Mouse (Mus musculus) MEL (cell line): ENCODE data around the gene Dop1b. TPM values are rescaled to one million over a fixed set of nuclear protein-coding genes. Genes with fewer than 3 reads are reported as not detected.

Experiments used
- DNase-seq: peaks from one replicate; pipeline ENCODE4 v3.0.0; 2011; ENCODE audit warnings: low read depth, low spot score
- H3K27ac ChIP-seq: 2 replicates; pipeline ENCODE4 v1.5.1; 2012; ENCODE audit warnings: low read depth, mild to moderate bottlenecking, control low read depth, low read length, moderate library complexity; ENCODE audit not compliant: control insufficient read depth
- H3K27me3 ChIP-seq, 2 experiments: fragments of 150-350 bp in 1 of 2; sonication (generic) in 1 of 2; 2 replicates each; pipeline ENCODE4 v1.6.1; 2012; ENCODE audit warnings: low read length in 2 of 2, mild to moderate bottlenecking in 2 of 2, improper control_type of control experiment in 1 of 2, moderate library complexity in 1 of 2; ENCODE audit not compliant: insufficient read depth in 2 of 2, control insufficient read depth in 1 of 2
- H3K36me3 ChIP-seq, 2 experiments: 2 replicates each; pipeline ENCODE4 v1.6.1; 2012 to 2014; ENCODE audit warnings: low read length in 2 of 2, improper control_type of control experiment in 1 of 2, inconsistent platforms in 1 of 2, mild to moderate bottlenecking in 1 of 2; ENCODE audit not compliant: insufficient read depth in 2 of 2, control insufficient read depth in 1 of 2
- H3K4me1 ChIP-seq, 2 experiments: fragments of 150-350 bp in 1 of 2; sonication (generic) in 1 of 2; 2 replicates each; pipeline ENCODE4 v1.6.1; 2012; ENCODE audit warnings: low read length in 2 of 2, improper control_type of control experiment in 1 of 2, mild to moderate bottlenecking in 1 of 2; ENCODE audit not compliant: insufficient read depth in 2 of 2, control insufficient read depth in 1 of 2
- H3K4me3 ChIP-seq, 2 experiments: fragments of 150-350 bp in 1 of 2; sonication (generic) in 1 of 2; 2 replicates each; pipeline ENCODE4 v1.5.1; 2012; ENCODE audit warnings: low read depth in 2 of 2, low read length in 2 of 2, mild to moderate bottlenecking in 2 of 2, moderate library complexity in 2 of 2, control low read depth in 1 of 2, improper control_type of control experiment in 1 of 2; ENCODE audit not compliant: control insufficient read depth in 1 of 2, insufficient read depth in 1 of 2
- H3K79me2 ChIP-seq: 2 replicates; pipeline ENCODE4 v1.6.1; 2012; ENCODE audit warnings: mild to moderate bottlenecking, low read length, moderate library complexity; ENCODE audit not compliant: control insufficient read depth, poor library complexity, insufficient read depth
- H3K9ac ChIP-seq: 2 replicates; pipeline ENCODE4 v1.6.1; 2012; ENCODE audit warnings: low read depth, mild to moderate bottlenecking, control low read depth, low read length, moderate library complexity; ENCODE audit not compliant: control insufficient read depth, poor library complexity, severe bottlenecking
- H3K9me3 ChIP-seq: fragments of 150-350 bp; sonication (generic); replicated peaks from 2 replicates; pipeline ENCODE4 v1.6.1; 2012; ENCODE audit warnings: mild to moderate bottlenecking, low read length, improper control_type of control experiment, moderate library complexity; ENCODE audit not compliant: insufficient read depth
- E2F4 ChIP-seq: IDR thresholded peaks from 2 replicates; pipeline ENCODE4 v1.6.1; 2011; ENCODE audit warnings: low read depth, low read length, improper control_type of control experiment, borderline replicate concordance
- EP300 ChIP-seq, 2 experiments: IDR thresholded peaks; 2 replicates each; pipeline ENCODE4 v1.6.1; 2011; ENCODE audit warnings: improper control_type of control experiment in 2 of 2, low read length in 2 of 2, low read depth in 1 of 2, mild to moderate bottlenecking in 1 of 2
- GABPA ChIP-seq: IDR thresholded peaks from 2 replicates; pipeline ENCODE4 v1.6.1; 2012; ENCODE audit warnings: low read depth, mild to moderate bottlenecking, inconsistent platforms, low read length, improper control_type of control experiment, moderate library complexity
- HCFC1 ChIP-seq: IDR thresholded peaks from 2 replicates; pipeline ENCODE4 v1.6.1; 2012; ENCODE audit warnings: low read depth, mild to moderate bottlenecking, inconsistent platforms, low read length, improper control_type of control experiment, moderate library complexity
- JUND ChIP-seq: IDR thresholded peaks from 2 replicates; pipeline ENCODE4 v1.6.1; 2011; ENCODE audit warnings: low read depth, mild to moderate bottlenecking, improper control_type of control experiment, low read length
- KAT2A ChIP-seq: conservative IDR thresholded peaks from 2 replicates; pipeline ENCODE4 v1.6.1; 2012; ENCODE audit warnings: low read depth, low read length, improper control_type of control experiment, inconsistent platforms
- MAZ ChIP-seq: IDR thresholded peaks from 2 replicates; pipeline ENCODE4 v1.6.1; 2012; ENCODE audit warnings: low read depth, mild to moderate bottlenecking, inconsistent platforms, low read length, improper control_type of control experiment
- MEF2A ChIP-seq: IDR thresholded peaks from 2 replicates; pipeline ENCODE4 v1.6.1; 2014; ENCODE audit warnings: low read depth, mild to moderate bottlenecking, inconsistent platforms, low read length, improper control_type of control experiment; ENCODE audit not compliant: poor library complexity, insufficient replicate concordance, severe bottlenecking; ENCODE audit errors: extremely low read depth
- NELFE ChIP-seq: IDR thresholded peaks from 2 replicates; pipeline ENCODE4 v1.6.1; 2011; ENCODE audit warnings: low read depth, low read length, improper control_type of control experiment
- RAD21 ChIP-seq: IDR thresholded peaks from 2 replicates; pipeline ENCODE4 v1.6.1; 2011; ENCODE audit warnings: mild to moderate bottlenecking, low read depth, low read length, improper control_type of control experiment
- RCOR1 ChIP-seq: IDR thresholded peaks from 2 replicates; pipeline ENCODE4 v1.6.1; 2012; ENCODE audit warnings: low read depth, mild to moderate bottlenecking, inconsistent platforms, low read length, improper control_type of control experiment
- TAL1 ChIP-seq: IDR thresholded peaks from 2 replicates; pipeline ENCODE4 v1.6.1; 2012; ENCODE audit warnings: mild to moderate bottlenecking, inconsistent platforms, low read length, moderate library complexity, mixed read lengths
- TBP ChIP-seq: IDR thresholded peaks from 2 replicates; pipeline ENCODE4 v1.8.0; 2011; ENCODE audit warnings: low read depth, low read length, improper control_type of control experiment
- UBTF ChIP-seq: IDR thresholded peaks from 2 replicates; pipeline ENCODE4 v1.6.1; 2012; ENCODE audit warnings: low read depth, mild to moderate bottlenecking, inconsistent platforms, low read length, improper control_type of control experiment, moderate library complexity, borderline replicate concordance; ENCODE audit not compliant: insufficient read depth
- ZKSCAN1 ChIP-seq: IDR thresholded peaks from 2 replicates; pipeline ENCODE4 v1.6.1; 2012; ENCODE audit warnings: low read depth, mild to moderate bottlenecking, inconsistent platforms, low read length, improper control_type of control experiment, moderate library complexity
- ZNF384 ChIP-seq: IDR thresholded peaks from 2 replicates; pipeline ENCODE4 v1.6.1; 2012; ENCODE audit warnings: low read depth, mild to moderate bottlenecking, inconsistent platforms, low read length, improper control_type of control experiment
- polyA plus RNA-seq, 2 experiments: library from polyadenylated mRNA; stranded (reverse) in 1 of 2; unstranded in 1 of 2; fragments of >175 nt in 1 of 2; fragments of >200 nt in 1 of 2; gene quantifications; 2 replicates each; pipeline versions ENCODE4 v1.2.1 to v1.2.4; 2012; ENCODE audit warnings: low replicate concordance in 2 of 2, low read depth in 1 of 2; ENCODE audit not compliant: insufficient read length in 2 of 2, insufficient read depth in 1 of 2, missing spikeins in 1 of 2
- total RNA-seq: library from RNA; depleted of rRNA; stranded (reverse); fragments of 300-350 nt; gene quantifications from 2 replicates; pipeline ENCODE4 v1.2.3, GENCODE M21; 2012

The Dop1b gene
- total and polyA plus RNA-seq, 3 experiments: 5.8 to 11.3 TPM; not detected in 1

DNA sequence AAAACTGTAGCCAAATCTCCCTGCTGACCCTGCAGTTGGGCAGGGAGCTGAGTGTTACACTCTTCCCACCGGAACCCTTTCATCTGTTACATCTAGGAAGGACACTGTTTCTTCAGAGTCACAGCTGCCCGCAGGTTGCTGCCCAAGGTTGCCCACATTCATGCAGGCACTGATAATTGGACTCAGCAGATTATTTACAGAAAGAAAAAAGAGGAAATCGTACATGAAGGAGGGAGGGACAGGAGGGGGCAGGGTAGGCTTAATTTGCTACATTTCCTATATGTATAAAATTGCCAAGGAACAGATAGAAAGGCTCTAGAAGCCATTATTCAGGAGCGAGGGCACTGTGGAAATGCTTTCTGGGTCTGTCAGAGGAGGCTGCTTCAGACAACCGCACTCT is 44.9 kb downstream of the Dop1b start (continued):
- no peak for TF ChIP-seq GABPA
- TF ChIP-seq NELFE: no peak
- TF ChIP-seq ZKSCAN1: no peak
- 0 out of 2 replicates have a peak, but pooled peaks have one; percentile 12 for TF ChIP-seq TAL1

DNA sequence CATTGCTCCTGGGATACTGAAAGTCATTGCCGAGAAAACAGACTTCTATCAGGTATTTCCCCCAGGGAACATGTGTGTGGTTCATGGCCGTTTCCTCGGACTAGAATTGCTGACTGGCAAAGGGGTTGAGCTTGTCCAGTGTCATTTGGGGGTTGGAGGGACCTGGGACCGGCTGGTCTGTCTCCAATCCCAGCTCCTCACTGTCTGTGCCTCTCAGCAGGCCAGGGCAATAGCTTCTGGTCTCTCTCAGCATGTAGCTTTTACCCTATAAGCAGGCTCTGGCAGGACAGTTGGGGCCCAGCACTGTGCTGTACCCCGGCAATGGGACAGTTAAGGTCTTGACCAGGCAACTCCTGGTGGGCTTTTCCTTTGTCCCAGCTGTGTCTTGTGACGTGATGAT is 51.7 kb downstream of the Dop1b start:
- peaks cover 0 to 2% of the 10 kb centered on the region in 2 experiments; a peak in 1 of 4 replicates for H3K36me3 ChIP-seq
- DNase-seq: no peak
- no peak overlapping the region for H3K9ac ChIP-seq
- no peaks in the 10 kb centered on the region for H3K79me2 ChIP-seq
- peaks cover 0 to 6% of the 10 kb centered on the region in 2 experiments; a peak in 2 of 4 replicates for H3K4me1 ChIP-seq
- H3K27me3 ChIP-seq: no peaks in the 10 kb centered on the region
- no peaks in the 10 kb centered on the region for H3K9me3 ChIP-seq
- no peak overlapping the region for H3K4me3 ChIP-seq
- H3K27ac ChIP-seq: no peak overlapping the region
- no peak for TF ChIP-seq KAT2A
- no peak for TF ChIP-seq HCFC1

DNA sequence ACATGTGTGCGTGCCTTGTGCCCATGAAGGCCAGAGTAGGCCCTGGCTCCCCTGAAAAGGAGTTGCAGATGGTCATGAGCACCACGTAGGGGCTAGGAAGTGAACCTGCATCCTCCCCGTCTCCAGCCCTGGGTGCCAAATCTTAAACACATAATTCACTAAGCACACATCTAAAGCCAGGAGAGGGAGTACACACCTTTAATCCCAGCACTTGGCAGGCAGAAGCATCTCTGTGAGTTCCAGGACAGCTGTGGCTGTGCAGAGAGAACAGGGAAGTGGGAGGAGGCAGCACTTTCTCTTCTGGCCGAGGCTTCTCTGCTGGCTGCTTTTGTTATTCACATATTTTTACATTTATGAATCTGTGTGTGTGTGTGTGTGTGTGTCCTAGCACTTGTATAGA is 52.9 kb downstream of the Dop1b start:
- Histone ChIP-seq H3K4me1 (peaks cover 0 to 6% of the 10 kb centered on the region in 2 experiments; a peak in 2 of 4 replicates), H3K36me3 (peaks cover 0 to 2% of the 10 kb centered on the region in 2 experiments; a peak in 1 of 4 replicates), H3K9me3 (no peaks in the 10 kb centered on the region), H3K9ac (no peak overlapping the region), H3K79me2 (no peaks in the 10 kb centered on the region), H3K4me3 (no peak overlapping the region)
- DNase-seq: no peak
- TF ChIP-seq RAD21 (no peak), JUND (no peak), MEF2A (no peak), EP300 (IDR thresholded peaks at IDR 0.05; ENCODE audit: low read depth in 1 of 2, low read length in 2 of 2) (no peak), ZNF384 (no peak), KAT2A (no peak), E2F4 (no peak), MAZ (no peak), TBP (no peak), RCOR1 (no peak), UBTF (no peak)
- TF ChIP-seq, all 39 proteins: peak for 0
- no peak overlapping the region for H3K27ac ChIP-seq
- no peaks in the 10 kb centered on the region for H3K27me3 ChIP-seq
